Mouse (Mus musculus) Patski (cell line): Measurements from ENCODE around the gene Tmem39a. TPM values are rescaled to one million over a fixed set of nuclear protein-coding genes. Genes with fewer than 3 reads are reported as not detected.

ENCODE experiments used
- ATAC-seq: fragments of 100-300 bp; one replicate; pipeline ENCODE4 v1.8.0; 2021
- CTCF ChIA-PET: fragments of 350-600 bp; sonication (Branson Sonifier 250); formaldehyde crosslinking; loops from one replicate; lab custom pipeline; 2022; ENCODE audit warnings: inconsistent platforms; lab: Charles Lee
- POLR2A ChIA-PET: fragments of 350-600 bp; sonication (Branson Sonifier 250); formaldehyde crosslinking; loops from one replicate; lab custom pipeline; 2022; ENCODE audit warnings: antibody characterized with exemption, inconsistent platforms; lab: Charles Lee
- DNase-seq: peaks from one replicate; pipeline ENCODE4 v3.0.0-alpha.2; 2011; ENCODE audit warnings: low read depth, low spot score
- H3K27me3 ChIP-seq: fragments of 371-371 bp; one replicate; pipeline ENCODE4 v1.5.1; 2021
- CTCF ChIP-seq: fragments of 100-300 bp; IDR thresholded peaks from one replicate; pipeline ENCODE4 v1.5.1; 2021
- in situ Hi-C: fragments of 300-500 bp; cut with MboI; formaldehyde crosslinking; loops from 3 replicates; pipeline ENCODE4 v1.11.1; 2018; ENCODE audit warnings: low pct_unique_long_range_greater_than_20kb, mixed read lengths
- polyA plus RNA-seq: library from polyadenylated mRNA; unstranded; gene quantifications from one replicate; pipeline ENCODE4 v1.2.3, GENCODE M21; 2021

The Tmem39a gene
- polyA plus RNA-seq: 40.8 TPM

- no peak for TF ChIP-seq CTCF
- DNase-seq (no peak), ATAC-seq (no peak)
- in situ Hi-C loops: no loop called here
- H3K27me3 ChIP-seq: peaks cover 14% of the 10 kb centered on the region
- ChIA-PET CTCF (no interaction called here), POLR2A (no interaction called here)
Measured at GRCm38 (mm10) chr16:38558221-38558748, at the start of gene Tmem39a. Gene Tmem39a, plus strand, starts transcription at chr16:38558698.

- no peak for ATAC-seq
- POLR2A ChIA-PET: no interaction called here
- in situ Hi-C loops: loop anchor here (25.0 kb wide), 1 partner anchor 424 kb away; the partner anchor contains the start of gene Gsk3b
- no peak for DNase-seq
- TF ChIP-seq CTCF: no peak
- CTCF ChIA-PET: interaction anchor here (0.8 to 1.2 kb wide), 2 partner anchors 8 to 58 kb away, joined by 3 read pairs; no protein-coding TSS in a partner anchor
- H3K27me3 ChIP-seq: no peaks in the 10 kb centered on the region
Measured at GRCm38 (mm10) chr16:38510846-38511245, 47.7 kb upstream of the Tmem39a start.

- TF ChIP-seq CTCF: no peak
- ChIA-PET POLR2A (no interaction called here), CTCF (interaction anchor here (1.0 to 4.3 kb wide), 3 partner anchors 8 to 18 kb away, joined by 3 to 24 read pairs (median 3); no protein-coding TSS in a partner anchor)
- DNase-seq: no peak
- in situ Hi-C loops: loop anchor here (25.0 kb wide), 1 partner anchor 432 kb away; the partner anchor contains the start of gene Gsk3b
- ATAC-seq: no peak
- H3K27me3 ChIP-seq: no peaks in the 10 kb centered on the region
Measured at GRCm38 (mm10) chr16:38519140-38519539, 39.4 kb upstream of the Tmem39a start.

- in situ Hi-C loops: loop anchor here (25.0 kb wide), 1 partner anchor 434 kb away; the partner anchor contains the start of gene Gsk3b
- POLR2A ChIA-PET: interaction anchor here (0.6 to 1.6 kb wide), 6 partner anchors 9 to 267 kb away, joined by 3 to 8 read pairs (median 6); partner anchors contain the start of genes Adprh, Maats1 and Poglut1
- ATAC-seq: no peak
- no peak for TF ChIP-seq CTCF
- DNase-seq: no peak
- no peaks in the 10 kb centered on the region for H3K27me3 ChIP-seq
- CTCF ChIA-PET: interaction anchor here (0.8 to 4.3 kb wide), 2 partner anchors 15 to 176 kb away, joined by 3 to 24 read pairs; no protein-coding TSS in a partner anchor
Measured at GRCm38 (mm10) chr16:38521211-38521987, 37.1 kb upstream of the Tmem39a start.

- TF ChIP-seq CTCF: no peak
- POLR2A ChIA-PET: interaction anchor here (0.6 to 1.6 kb wide), 6 partner anchors 11 to 266 kb away, joined by 3 to 8 read pairs (median 4); partner anchors contain the start of genes Adprh and Poglut1
- CTCF ChIA-PET: interaction anchor here (0.6 to 4.3 kb wide), 4 partner anchors 11 to 177 kb away, joined by 3 to 24 read pairs (median 8); no protein-coding TSS in a partner anchor
- in situ Hi-C loops: loop anchor here (25.0 kb wide), 1 partner anchor 435 kb away; the partner anchor contains the start of gene Gsk3b
- ATAC-seq (peak; percentile 92), DNase-seq (peak; percentile 49)
- H3K27me3 ChIP-seq: no peaks in the 10 kb centered on the region
Measured at GRCm38 (mm10) chr16:38522129-38523084, 36.1 kb upstream of the Tmem39a start, which contains the start of gene Timmdc1. Gene Timmdc1, minus strand, starts transcription at chr16:38522663.

GRCm38 (mm10) chr16:38526264-38526663 is 32.2 kb upstream of the Tmem39a start:
- ATAC-seq (no peak), DNase-seq (no peak)
- ChIA-PET CTCF (interaction anchor here (1.1 to 1.8 kb wide), 2 partner anchors 10 kb away, joined by 4 to 12 read pairs; no protein-coding TSS in a partner anchor), POLR2A (no interaction called here)
- no peak for TF ChIP-seq CTCF
- in situ Hi-C loops: no loop called here
- H3K27me3 ChIP-seq: no peaks in the 10 kb centered on the region

GRCm38 (mm10) chr16:38536544-38537146 is 21.9 kb upstream of the Tmem39a start:
- no peak for DNase-seq
- ChIA-PET CTCF (interaction anchor here (1.0 to 2.5 kb wide), 7 partner anchors 9 to 37 kb away, joined by 3 to 12 read pairs (median 5); partner anchors contain the start of genes Poglut1 and Timmdc1), POLR2A (interaction anchor here (1.2 kb wide), 1 partner anchor 13 kb away, joined by 3 read pairs; no protein-coding TSS in a partner anchor)
- in situ Hi-C loops: no loop called here
- peak; percentile 74 for TF ChIP-seq CTCF
- no peak for ATAC-seq
- no peaks in the 10 kb centered on the region for H3K27me3 ChIP-seq

- CTCF ChIA-PET: no interaction called here
- in situ Hi-C loops: no loop called here
- TF ChIP-seq CTCF: no peak
- H3K27me3 ChIP-seq: no peaks in the 10 kb centered on the region
- ATAC-seq (no peak), DNase-seq (no peak)
- POLR2A ChIA-PET: interaction anchor here (0.6 kb wide), 1 partner anchor 18 kb away, joined by 3 read pairs; no protein-coding TSS in a partner anchor
Measured at GRCm38 (mm10) chr16:38538716-38539380, 19.6 kb upstream of the Tmem39a start.
